Mouse (Mus musculus) T-helper 17 cell (primary cell): ENCODE measurements around the gene 6820408C15Rik.

ENCODE experiments used
- in situ Hi-C, 2 experiments: fragments of 300-600 bp; cut with MboI, MseI; formaldehyde crosslinking; loops; 1 replicate in 1 of 2; 2 replicates in 1 of 2; pipeline ENCODE4 v1.15.1; 2025; ENCODE audit warnings: high pct_unique_total_duplicates in 2 of 2

Gene 6820408C15Rik

DNA sequence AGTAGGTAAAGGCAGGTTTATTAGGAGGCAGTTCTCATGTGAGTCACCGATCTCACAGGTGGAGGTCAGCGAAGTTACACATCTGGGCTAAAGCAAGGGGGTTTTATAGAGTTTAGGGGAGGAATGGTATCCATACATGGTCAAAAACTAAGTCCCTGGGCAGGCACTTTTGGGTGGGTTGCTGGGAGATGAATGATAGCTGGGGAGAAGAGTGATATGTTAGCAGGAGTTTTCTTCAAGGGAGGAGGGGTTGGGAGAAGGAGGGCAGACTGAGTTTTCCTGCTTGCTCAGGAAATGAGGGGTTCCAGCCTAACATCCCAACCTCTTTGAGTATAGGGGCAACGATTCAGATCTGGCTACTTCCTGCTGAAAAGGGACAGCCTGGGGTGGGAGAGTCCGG is at the start of gene 6820408C15Rik:
Gene 6820408C15Rik (plus strand): TSS at position 301 of the 400 bp plus-strand sequence.
- in situ Hi-C loops, result loop anchor here in 1 of 2 experiments (10.0 kb wide), 1 partner anchor 1390 kb away; no protein-coding TSS in a partner anchor

- in situ Hi-C loops, result loop anchor here (10.0 kb wide), 4 partner anchors 253 to 493 kb away; partner anchors contain the start of gene Srxn1 (in 1 of the 2)
Measured at GRCm38 (mm10) chr2:152367917-152368316, 47.5 kb upstream of the 6820408C15Rik start.

DNA sequence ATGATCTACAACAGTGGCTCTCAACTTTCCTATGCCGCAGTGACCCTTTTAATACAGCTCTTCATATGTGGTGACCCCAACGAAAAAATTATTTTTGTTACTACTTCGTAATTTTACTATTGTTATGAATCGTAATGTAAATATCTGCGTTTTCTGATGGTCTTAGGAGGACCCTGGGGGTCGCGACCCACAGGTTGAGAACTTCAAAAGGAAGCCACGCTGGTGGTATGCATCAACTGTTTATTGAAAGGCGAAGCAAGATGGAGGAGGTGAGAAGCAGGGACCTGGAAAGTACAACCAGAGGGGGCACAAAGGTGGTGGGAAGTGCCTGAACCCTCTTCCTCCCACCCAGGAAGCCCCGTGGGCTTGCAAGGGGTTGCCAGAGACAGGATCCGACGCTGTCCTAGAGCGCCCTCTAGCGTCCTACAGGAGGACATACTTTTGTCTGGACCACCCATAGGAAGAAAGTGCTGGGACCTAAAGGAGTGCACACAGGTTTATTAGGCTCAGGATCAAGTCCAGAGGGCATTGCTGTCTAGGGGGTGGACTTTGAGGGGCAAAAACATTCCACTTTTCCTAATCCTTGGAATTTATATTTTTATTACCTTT is 46.8 kb upstream of the 6820408C15Rik start:
- in situ Hi-C loops, result loop anchor here (10.0 kb wide), 4 partner anchors 254 to 494 kb away; partner anchors contain the start of gene Srxn1 (in 1 of the 2)

GRCm38 (mm10) chr2:152372104-152372503 is 43.3 kb upstream of the 6820408C15Rik start:
- in situ Hi-C loops, result loop anchor here in 1 of 2 experiments (10.0 kb wide), 1 partner anchor 347 kb away; no protein-coding TSS in a partner anchor

DNA sequence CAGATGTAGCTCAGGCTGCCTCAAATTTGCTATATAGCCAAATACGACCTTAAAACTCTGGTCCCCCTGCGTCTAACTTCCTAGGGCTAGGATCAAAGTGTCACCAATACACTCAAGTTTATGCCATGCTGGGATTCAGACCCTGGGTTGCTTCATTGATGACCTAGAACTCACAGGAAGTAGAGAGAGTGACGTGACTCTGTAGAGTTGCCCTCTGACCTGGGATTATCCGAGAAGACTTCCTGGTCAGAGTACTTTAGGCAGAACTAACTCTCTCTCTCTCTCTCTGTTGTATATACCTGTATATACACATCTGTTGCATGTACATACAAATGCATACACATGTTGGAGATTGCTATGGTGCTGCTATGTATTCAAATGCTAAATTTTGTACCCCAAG is 42.7 kb upstream of the 6820408C15Rik start:
- in situ Hi-C loops, result loop anchor here in 1 of 2 experiments (10.0 kb wide), 1 partner anchor 348 kb away; no protein-coding TSS in a partner anchor

- in situ Hi-C loops, result loop anchor here in 1 of 2 experiments (10.0 kb wide), 1 partner anchor 349 kb away; no protein-coding TSS in a partner anchor
Measured at GRCm38 (mm10) chr2:152373547-152373946, 41.8 kb upstream of the 6820408C15Rik start.

DNA sequence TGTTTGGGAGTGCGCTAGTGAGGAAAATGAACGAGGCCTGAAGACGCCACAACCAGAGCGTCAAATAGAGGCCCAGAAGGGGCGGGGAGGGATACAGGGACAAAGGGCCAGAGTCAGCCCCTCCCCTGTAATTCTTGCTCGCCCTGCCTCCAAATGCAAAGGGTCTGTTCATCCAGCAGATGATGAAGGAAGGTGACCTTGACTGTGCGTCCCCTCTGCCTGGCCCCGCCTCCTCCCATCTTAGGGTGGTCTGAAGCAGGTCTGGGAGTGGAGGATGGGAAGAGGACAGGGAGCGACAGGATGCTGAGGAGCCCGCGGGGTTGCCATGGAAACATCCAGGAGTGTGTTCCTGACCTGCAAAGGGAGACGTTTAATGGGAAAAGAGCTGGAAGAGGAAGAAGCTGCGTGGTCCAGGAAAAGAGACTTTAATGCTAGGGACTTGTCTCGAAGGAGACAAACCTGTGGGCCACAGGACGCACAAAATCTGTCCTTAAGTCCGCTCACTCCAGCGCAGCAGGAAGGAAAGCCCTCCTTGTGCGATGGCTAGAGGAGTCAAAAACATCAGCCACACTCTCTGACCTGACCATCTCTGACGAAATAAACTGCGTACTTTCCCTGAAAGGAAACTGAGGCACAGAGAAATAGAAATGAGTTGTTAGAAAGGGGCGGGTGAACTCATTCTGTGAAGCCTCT is 39.6 kb upstream of the 6820408C15Rik start:
- in situ Hi-C loops, result loop anchor here in 1 of 2 experiments (10.0 kb wide), 1 partner anchor 351 kb away; no protein-coding TSS in a partner anchor

DNA sequence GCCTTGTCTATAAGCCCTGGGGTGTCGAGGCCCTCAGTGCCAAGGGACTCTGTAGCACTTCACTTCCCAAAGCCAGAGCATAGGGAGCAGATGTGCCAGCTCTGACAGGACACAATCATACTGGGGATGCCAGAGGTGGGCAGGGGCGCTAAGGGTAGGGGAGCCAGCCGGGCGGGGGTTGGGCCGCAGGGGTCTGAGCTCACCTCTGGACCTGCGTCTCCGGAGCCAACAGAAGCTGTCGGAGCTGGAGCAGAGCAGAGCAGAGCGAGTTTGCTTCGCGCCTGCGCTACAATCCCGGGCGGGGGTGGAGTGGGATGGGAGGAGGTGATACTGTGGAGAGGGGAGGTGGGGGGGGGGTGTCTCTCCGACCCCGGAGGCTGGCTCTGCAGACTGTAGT is 39.0 kb upstream of the 6820408C15Rik start, which contains the start of gene Nrsn2:
Gene Nrsn2 (minus strand): TSS at position 294 of the 397 bp plus-strand sequence.
- in situ Hi-C loops, result loop anchor here in 1 of 2 experiments (10.0 kb wide), 1 partner anchor 352 kb away; no protein-coding TSS in a partner anchor

GRCm38 (mm10) chr2:152384191-152384590 is 31.2 kb upstream of the 6820408C15Rik start:
- in situ Hi-C loops, result loop anchor here in 1 of 2 experiments (5.0 kb wide), 1 partner anchor 98 kb away; no protein-coding TSS in a partner anchor

DNA sequence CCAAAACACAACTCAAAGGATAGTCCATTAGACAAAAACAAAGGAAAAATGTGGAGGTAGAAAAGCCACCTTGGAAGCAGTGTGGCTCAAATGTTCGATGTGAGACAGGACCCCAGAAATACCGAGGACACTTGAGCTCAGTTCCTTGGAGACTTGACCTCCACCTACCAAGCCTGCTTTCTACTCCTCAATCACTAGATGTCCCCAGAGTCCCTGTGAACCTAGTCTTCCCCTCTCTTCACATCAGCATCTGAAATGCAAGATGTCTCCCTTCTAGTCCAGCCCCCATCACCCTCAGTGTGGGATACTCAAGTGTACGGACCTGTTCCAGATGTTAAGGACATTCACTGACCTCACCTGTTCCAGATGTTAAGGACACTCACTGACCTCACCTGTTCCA is 22.6 kb upstream of the 6820408C15Rik start:
- in situ Hi-C loops, result loop anchor here in 1 of 2 experiments (5.0 kb wide), 1 partner anchor 55 kb away; no protein-coding TSS in a partner anchor

- in situ Hi-C loops, result loop anchor here in 1 of 2 experiments (5.0 kb wide), 1 partner anchor 54 kb away; no protein-coding TSS in a partner anchor
Measured at GRCm38 (mm10) chr2:152393225-152394017, 22.0 kb upstream of the 6820408C15Rik start.

DNA sequence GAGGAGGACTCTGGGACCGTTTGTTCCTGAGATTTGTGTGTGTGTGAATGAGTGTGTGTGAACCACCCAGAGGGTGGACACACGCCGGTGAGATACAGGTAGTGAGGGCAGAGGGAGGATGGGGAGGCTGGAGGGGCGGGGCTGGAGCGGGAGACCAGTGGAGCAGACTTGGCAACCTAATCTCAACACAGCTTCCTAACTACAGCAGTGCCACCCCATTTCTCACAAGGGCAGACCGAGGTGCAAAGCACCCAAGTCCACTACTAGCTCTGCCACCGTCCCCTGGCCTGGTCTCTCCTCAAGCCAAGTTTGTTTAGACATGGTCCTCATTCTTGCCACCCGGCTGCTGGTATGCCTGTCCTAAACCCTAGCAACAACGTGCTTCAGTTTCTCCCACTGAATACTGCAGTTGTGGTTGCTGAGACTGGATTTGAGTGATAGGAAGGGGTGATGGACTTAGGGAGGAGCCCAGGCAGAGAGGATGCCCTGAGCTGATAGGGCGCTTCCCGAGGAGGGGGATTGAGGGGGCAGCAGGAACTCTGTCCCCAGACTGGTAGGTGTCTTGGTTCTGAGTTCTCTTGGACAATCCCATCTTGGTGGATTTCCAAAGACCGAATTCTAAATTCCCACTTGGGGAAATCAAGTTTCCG is 20.0 kb upstream of the 6820408C15Rik start:
- in situ Hi-C loops, result loop anchor here in 1 of 2 experiments (5.0 kb wide), 1 partner anchor 58 kb away; no protein-coding TSS in a partner anchor

- in situ Hi-C loops, result loop anchor here in 1 of 2 experiments (5.0 kb wide), 1 partner anchor 59 kb away; no protein-coding TSS in a partner anchor
Measured at GRCm38 (mm10) chr2:152396110-152397003, 19.0 kb upstream of the 6820408C15Rik start.

DNA sequence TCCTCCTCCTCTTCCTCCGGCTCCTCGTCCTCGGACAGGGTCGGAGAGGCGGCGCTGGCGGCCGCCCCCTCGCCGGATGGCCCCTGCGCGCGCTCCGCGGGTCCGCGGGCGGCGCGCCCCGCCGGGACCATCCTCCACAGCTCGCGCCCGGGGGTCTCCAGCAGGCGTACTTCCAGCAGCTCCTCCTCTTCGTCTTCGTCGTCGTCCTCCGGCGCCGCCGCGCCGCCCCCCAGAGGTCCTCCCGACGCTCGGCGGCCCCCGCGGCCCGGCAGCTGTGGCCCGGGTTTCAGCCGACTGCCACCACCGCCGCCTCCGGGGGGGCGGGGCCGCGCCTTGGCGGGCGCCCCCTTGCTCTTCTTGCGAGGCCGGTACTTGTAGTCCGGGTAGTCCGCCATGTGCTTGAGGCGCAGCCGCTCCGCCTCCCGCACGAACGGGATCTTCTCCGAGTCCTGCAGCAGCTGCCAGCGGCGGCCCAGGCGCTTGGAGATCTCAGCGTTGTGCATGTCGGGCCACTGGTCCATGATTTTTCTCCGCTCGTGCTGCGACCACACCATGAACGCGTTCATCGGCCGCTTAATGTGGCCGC is 18.3 kb upstream of the 6820408C15Rik start:
- in situ Hi-C loops, result loop anchor here in 1 of 2 experiments (5.0 kb wide), 1 partner anchor 60 kb away; no protein-coding TSS in a partner anchor

DNA sequence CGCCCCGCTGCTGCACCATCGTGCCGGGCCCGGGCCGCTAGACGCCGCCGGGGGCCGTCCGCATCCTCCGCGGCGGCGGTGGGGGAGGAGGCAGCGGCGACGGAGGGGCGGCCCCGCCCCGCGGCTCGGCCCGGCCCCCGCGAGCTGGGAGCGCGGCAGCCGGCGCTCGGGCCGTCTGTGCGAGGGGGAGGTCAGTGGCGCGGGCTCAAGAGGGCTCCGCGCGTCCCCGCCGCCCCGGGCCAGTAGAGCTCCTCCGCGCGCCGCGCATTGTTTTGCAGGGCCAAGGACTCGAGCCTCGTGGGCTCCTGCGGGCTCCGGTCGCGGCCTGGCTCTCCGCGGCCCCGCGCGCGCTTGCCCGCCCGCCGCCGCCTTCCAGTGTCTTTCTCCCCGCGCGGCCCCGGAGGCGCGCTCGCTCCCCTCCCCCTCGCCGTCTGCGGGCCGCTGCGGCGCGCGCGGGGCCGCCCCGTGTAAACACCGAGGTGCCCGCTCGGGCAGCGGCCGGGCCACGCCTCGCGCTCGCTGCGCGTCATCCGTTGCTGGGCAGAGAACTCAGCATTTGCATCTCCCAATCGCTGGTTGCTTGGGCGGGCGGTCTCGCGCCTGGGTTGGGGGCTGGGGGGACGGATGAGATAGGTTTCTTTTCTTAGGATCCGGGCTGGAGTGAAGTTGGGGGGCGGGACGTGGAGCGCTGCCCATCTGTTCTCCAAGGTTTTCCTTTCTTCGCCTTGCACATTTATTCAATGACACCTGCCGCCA is 17.5 kb upstream of the 6820408C15Rik start, which contains the start of gene Sox12:
Gene Sox12 (minus strand): TSS at position 384 of the 756 bp plus-strand sequence.
- in situ Hi-C loops, result loop anchor here in 1 of 2 experiments (5.0 kb wide), 1 partner anchor 61 kb away; no protein-coding TSS in a partner anchor

DNA sequence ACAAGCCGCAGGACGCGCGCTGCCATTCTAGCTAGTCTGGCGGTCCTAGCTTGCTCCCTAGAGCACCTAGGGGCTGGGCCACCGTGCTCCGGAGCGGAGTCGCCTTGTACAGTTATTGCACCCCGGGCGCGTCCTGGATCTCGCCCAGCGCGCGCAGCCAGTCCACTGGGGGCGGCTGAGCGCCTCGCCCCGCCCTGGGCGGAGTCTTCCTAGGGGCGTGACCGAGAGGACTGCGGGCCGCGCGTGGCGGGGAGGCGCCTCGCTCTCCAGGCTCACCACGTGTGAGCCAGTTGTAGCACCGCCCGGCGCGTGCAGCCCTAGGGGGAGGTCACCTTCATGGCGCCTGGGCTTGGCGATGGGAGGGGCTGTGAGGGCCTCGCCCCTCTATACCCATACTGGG is 16.7 kb upstream of the 6820408C15Rik start:
- in situ Hi-C loops, result loop anchor here in 1 of 2 experiments (5.0 kb wide), 1 partner anchor 61 kb away; no protein-coding TSS in a partner anchor

DNA sequence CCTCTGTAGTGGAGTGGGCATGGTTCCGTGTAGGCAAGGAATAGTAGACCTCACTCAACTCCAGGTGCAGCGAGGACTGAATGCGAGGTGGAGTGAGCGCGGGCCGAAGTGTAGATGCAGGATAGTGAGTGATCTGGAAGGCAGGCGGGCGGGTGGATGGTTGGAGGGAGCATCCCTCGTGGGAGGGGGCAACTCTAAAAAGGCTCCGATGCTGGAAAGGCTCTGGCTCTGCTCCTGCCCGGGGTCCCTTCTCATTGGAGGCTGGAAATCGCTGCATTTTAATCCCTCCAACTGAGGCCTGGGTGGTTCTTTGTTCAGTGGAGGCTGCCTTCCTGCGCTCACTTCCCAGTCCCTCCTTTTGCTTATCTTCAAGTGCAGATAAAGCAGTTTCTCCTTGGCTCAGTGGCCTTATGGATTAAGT is 16.3 kb upstream of the 6820408C15Rik start:
- in situ Hi-C loops, result loop anchor here in 1 of 2 experiments (5.0 kb wide), 1 partner anchor 62 kb away; no protein-coding TSS in a partner anchor

GRCm38 (mm10) chr2:152406126-152406525 is 9.3 kb upstream of the 6820408C15Rik start:
- in situ Hi-C loops, result no loop called here
